Mouse (Mus musculus) midbrain, embryonic 15.5 days (tissue): Measurements from ENCODE around the gene Hapln3. TPM values are rescaled to one million over a fixed set of nuclear protein-coding genes. Genes with fewer than 3 reads are reported as not detected.

Experiments
- polyA plus RNA-seq: library from polyadenylated mRNA; unstranded; fragments of >200 nt; fragmentation: Nextera tagmentation; extraction: Ambion mirVana; gene quantifications from 2 replicates; pipeline ENCODE4 v1.2.1, GENCODE M21; 2015

Gene Hapln3
- polyA plus RNA-seq, 1 experiment from 2014 or later = 2.0 TPM

Other genes with a start within 250 kb of the Hapln3 start
- 51.6 and 52.7 TPM in 2 replicates for gene Aen, start 235.2 kb downstream of the Hapln3 start, polyA plus RNA-seq
- gene Isg20, start 217.6 kb downstream of the Hapln3 start, polyA plus RNA-seq = 2.2 and 3.1 TPM in 2 replicates
- gene Acan, start 77.5 kb downstream of the Hapln3 start, polyA plus RNA-seq = 0.06 and 0.14 TPM in 2 replicates
- 113 and 150 TPM in 2 replicates for gene Mfge8, start 18.0 kb upstream of the Hapln3 start, polyA plus RNA-seq
- gene Abhd2, start 142.2 kb upstream of the Hapln3 start, polyA plus RNA-seq = 16.8 and 18.2 TPM in 2 replicates